Mouse (Mus musculus): ENCODE measurements around the gene Lrp8.

The Lrp8 gene

GRCm38 (mm10) chr4:107808655-107809054 lies 6.6 kb downstream of the Lrp8 start:
- DNase-seq (ENCODE audit: low read depth): no peak

DNA sequence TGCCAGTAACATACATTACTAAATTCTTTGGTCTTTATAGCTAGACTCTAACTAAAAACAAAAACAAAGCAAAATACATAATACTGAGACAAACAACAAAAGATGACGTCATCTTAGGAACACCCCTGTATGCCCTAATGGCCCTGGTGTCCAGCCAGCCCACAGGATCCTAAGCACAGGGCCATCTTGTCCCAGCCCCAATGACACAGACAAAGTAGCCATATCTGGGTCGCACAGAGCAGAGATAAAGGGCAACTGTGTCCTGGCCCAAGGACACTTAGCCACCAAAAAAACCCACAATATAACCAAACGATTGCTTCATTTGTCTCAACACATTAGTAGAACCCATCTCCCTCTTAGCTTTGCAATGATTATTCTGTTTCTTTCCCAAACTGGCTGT lies 8.9 kb downstream of the Lrp8 start:
- DNase-seq (ENCODE audit: low read depth): no peak

GRCm38 (mm10) chr4:107811716-107812330 lies 9.8 kb downstream of the Lrp8 start:
- no peak for DNase-seq (ENCODE audit: low read depth)

- DNase-seq (ENCODE audit: low read depth): no peak
Observed at GRCm38 (mm10) chr4:107812336-107812735, 10.3 kb downstream of the Lrp8 start.

GRCm38 (mm10) chr4:107816459-107816858 lies 14.4 kb downstream of the Lrp8 start:
- DNase-seq (ENCODE audit: low read depth): no peak

GRCm38 (mm10) chr4:107817463-107817862 lies 15.4 kb downstream of the Lrp8 start:
- DNase-seq (ENCODE audit: low read depth): no peak

DNA sequence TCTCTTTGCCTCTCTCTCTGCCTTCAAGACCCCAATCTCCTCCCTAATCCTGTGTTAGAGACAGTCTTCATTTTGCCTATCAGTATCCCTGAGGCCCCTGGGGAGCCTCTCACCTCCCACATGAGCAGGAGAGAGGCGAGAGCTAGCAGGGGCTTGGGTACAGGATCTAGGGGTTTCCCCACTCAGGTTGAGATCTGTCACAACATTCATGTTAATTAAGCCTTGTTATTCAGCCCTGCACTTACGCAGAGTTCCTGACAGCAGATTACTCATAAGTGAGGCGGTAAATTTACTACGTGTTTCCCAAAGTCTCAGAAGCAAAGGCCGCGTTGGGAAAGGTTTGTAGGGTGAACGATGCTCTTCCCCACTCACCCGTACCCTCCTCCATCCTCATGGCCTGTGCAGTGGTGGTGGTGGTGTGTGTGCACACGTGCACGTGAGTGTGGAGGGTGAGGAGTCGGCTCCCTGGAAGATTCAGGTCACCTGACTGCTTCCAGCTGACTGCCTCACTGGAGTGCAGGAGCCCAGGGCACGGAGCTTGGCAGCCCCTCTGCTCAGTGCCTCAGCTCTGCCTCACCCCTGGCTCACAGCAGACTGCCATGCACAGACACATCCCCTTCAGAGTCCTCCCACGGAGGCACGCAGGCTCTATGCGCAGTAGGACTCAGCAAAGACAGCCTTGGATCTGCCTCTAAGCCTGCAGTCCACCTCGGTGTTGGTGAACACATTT lies 18.1 kb downstream of the Lrp8 start:
- DNase-seq (ENCODE audit: low read depth): no peak

DNA sequence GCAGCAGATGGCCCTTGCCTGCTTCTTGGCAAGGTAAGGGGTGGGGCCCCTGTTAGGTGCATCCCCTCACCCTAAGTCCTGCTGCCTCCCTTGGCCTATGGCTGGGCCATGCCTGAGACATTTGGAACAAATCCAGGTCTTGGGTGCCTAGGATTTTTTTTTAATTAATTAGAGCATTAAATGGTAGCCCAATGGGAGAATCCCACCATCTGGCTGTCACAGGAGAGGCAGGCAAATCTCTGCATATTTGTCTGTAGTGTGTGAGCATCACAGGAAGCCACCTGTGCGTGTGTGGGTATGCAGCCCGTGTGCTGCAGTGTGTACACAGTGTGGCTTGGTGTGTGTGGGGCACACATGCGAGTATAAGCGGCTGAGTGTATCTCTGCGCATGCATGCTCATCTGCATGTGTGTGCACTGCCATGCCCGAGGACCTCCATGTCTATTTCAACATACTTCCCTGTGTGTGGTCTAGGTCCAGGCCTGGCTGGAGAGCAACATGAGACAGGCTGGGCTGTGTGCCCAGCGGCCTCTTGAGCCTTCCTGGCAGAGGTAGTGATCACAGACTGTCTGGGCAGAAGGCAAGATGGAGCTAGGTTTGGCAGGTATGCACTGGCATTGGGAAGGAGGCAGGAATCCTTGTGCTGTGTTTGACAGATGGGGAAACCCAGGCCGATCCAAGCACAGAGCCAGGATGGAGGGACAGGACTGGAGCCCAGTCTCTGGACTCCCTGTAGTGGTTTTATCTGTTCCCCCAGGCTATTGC lies 19.0 kb downstream of the Lrp8 start:
- peak; percentile 20 for DNase-seq (ENCODE audit: low read depth)

DNA sequence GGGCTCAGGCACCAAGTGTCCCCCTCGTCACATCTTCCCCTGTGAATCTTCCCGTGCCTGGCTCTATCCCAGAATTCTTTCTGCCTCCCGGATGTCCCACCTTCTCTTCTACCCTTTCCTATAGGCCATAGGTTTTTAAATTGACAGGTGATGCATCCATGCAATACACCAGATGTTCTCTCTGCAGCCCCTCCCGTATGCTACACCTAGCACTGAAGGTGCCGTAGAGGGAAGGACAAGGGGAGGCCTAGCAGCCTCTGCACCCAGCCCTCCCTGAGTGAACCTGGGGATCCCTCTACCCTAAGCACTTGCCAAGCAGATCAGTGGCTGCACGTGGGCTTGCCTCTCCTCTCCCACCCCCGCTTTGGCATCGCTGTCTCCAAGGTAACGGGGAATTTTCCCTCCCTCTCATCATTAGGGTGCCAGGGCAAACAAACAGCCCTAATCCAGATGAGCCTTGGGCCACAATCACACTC lies 20.9 kb downstream of the Lrp8 start:
- no peak for DNase-seq (ENCODE audit: low read depth)

DNA sequence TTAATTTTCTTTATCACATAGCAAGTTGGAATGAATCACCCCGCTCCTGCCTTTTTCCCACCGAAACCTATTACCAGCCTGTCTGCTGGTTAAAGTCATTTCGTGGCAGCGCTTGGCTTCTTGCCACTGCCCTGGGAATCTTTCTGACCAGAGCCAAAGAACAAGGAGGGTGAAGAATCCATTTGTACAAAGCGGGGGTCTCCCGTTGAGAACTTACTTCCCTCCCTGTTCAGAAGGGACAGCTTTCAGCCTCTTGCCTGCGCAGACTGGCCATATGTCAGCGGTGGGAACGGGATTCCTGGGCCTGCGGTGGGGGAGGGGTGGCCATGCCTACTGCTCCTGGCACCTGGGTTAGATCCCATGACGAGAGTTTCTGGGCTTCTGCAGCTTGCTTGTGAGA lies 21.4 kb downstream of the Lrp8 start:
- DNase-seq (ENCODE audit: low read depth): no peak

- no peak for DNase-seq (ENCODE audit: low read depth)
Observed at GRCm38 (mm10) chr4:107828727-107829218, 26.7 kb downstream of the Lrp8 start.

DNA sequence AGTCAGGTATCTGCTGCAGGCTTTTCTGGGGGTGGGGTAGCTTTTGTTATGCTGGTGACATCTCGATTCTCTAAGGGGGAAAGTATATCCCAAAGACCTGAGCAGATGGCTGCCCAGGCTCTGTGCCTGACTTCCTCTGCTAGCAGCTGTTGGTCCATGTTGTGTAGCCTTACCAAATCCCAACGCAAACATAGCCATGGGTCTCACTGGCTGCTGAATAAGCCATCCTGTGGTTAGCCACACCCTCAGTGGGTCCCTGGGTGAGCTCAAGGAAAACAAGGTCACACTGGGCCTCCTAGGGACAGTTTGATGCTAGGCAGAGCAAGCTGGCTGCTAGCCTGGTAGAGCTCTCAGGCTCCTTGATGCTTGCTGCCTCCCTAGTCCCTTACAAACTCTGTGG lies 27.6 kb downstream of the Lrp8 start:
- DNase-seq (ENCODE audit: low read depth): no peak

DNA sequence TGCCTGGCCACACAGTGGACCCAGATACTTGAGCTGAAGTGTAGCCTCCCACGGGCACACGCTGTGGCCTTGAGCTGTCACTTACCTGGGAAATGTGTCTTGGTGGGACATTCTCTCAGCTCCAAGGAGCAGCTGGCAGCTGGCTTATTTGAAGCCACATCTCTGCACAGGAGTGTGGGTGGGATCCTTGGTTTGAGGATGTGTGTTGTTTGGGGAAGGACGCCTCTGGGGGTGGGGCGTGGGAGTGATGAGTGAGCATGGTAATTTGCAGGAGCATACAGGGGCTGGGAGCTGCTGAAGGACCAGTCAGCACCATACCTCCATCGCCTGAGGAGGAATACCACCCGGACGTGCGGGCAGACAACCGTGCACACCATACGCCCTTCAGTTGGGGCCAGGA lies 28.1 kb downstream of the Lrp8 start:
- DNase-seq (ENCODE audit: low read depth): no peak

DNA sequence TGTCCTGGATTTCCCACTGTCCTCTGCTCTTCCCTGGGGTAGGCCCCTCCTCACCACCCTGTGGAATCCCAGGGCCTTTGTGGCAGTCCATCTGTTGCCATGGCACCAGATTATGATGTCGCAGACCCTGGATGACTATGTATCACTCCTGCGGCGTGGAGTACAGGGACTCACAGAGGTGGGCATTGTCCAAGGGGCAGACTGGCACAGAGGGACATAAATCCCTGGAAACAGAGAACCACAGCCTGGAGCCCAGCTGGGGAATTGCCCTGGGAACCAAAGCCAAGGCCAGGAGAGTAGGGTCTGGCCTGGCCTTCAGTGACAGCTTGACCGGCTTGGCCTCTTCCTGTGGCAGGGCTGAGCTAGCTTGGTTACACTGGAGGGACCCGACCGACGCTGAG lies 28.8 kb downstream of the Lrp8 start:
- no peak for DNase-seq (ENCODE audit: low read depth)

DNA sequence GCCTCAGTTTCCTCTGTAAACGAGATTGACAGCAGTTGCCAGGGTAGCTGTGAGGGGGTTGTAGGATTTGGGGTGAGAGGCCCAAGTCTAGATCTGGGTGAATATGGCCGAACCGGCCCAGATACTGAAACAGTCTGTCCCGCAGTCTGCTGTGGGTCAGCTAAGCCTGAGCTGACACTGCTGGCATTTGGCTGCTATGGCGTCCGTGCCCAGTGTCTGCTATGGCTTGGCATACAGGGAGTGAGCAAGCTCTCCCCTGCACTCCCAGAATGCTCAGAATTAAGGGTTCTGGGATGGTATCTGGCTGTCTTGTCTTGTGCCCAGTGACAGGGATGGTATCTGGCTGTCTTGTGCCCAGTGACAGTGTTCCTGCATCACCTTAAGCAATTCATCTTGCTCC lies 29.6 kb downstream of the Lrp8 start:
- no peak for DNase-seq (ENCODE audit: low read depth)

- DNase-seq (ENCODE audit: low read depth): no peak
Observed at GRCm38 (mm10) chr4:107833525-107833924, 31.5 kb downstream of the Lrp8 start.

DNA sequence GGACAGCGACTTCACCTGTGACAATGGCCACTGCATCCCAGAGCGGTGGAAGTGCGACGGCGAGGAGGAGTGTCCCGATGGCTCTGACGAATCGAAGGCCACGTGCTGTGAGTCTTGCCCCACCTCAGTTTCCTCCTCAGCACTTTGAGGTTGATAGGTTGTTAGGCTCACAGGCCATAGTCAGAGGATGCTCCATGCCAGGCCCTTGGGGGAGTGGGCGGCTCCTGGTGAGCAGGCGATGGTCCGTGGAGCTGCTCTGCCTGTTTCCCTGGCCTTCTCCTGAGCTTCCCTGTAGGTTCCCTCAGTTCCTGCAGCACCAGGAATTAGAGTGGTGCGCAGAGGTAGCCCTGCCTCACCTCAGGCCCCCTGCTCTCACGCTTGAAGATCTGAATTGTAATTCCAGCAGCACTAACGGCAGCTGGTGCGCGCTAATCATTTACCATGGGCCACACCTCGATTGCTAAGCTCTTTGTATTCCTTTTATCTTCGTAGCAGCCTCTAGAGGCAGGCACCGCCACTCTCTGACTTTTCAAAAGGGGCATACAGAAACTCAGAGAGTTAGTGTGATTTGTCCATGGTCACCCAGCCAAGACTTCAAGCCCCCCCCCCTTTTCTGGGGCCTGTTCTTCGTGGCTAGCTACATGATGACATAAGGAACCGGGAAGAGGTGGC lies 32.7 kb downstream of the Lrp8 start:
- DNase-seq (ENCODE audit: low read depth): no peak

DNA sequence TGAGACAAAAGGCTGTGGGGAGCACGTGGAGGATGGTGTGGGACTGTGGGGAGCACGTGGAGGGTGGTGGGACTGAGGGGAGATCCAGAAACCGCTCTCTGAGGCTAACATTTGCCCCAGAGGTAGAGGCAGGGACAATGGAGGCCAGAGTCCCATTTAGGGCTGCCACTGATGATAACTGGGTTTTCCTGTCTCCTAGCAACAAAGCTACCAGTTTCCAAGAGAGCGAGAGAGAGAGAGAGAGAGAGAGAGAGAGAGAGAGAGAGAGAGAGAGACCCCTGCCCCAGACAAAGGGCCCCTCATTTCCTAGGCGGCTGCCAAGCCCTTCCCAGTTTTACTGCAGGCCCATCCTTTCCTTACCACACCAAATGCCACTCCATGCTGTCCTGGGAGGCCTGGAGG lies 33.4 kb downstream of the Lrp8 start:
- no peak for DNase-seq (ENCODE audit: low read depth)

- no peak for DNase-seq (ENCODE audit: low read depth)
Observed at GRCm38 (mm10) chr4:107836758-107837157, 34.7 kb downstream of the Lrp8 start.

- DNase-seq (ENCODE audit: low read depth): no peak
Observed at GRCm38 (mm10) chr4:107837910-107838309, 35.8 kb downstream of the Lrp8 start.

DNA sequence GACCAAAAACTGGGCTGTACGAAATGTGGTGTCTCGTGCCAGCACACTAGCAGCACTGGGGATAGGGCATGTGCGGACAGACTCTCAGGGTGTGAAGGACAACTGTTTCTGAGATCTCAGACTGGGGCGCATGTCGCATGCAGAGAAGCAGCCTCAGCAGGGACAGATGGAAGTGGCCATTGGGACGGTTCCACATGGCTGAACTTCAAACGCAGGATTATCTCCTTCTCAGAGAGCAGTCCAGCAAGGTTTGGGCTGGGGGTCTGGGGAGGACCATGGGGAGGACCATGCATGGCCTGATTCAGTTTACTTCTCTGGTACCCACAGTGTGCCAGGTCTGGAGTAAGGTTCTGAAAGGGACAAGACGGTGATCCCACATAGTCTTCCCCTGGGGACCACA lies 41.6 kb downstream of the Lrp8 start:
- DNase-seq (ENCODE audit: low read depth): no peak

DNA sequence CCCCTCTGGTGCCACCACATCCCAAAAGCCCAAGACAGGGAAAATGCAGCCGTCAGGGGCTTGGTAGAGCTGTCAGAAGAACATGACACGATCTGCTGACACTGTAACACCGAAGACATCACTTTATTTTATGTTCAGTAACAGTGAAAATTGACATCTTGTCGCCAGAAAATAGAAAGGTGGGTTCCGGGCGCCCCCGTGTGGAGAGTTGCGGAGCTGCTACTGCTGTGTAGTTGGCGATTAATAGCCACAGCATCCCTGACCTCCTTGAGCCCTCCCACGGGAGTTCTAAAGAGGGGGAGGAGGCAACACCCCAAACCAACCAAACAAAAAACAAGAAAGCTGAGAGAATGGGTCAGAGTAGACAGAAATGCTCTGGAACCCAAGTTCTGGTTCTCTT lies 42.9 kb downstream of the Lrp8 start:
- no peak for DNase-seq (ENCODE audit: low read depth)

Measured in fibroblast of lung, adult 2 months (primary cell).